Mouse (Mus musculus): ENCODE results near the gene Casp1. TPM values are rescaled to one million over a fixed set of nuclear protein-coding genes. Genes with fewer than 3 reads are reported as not detected.

Casp1 gene
- polyA plus RNA-seq, 1 experiment from 2014 or later, result 4.1 TPM

GRCm38 (mm10) chr9:5328204-5328603 is 29.9 kb downstream of the Casp1 start:
- Histone ChIP-seq H3K4me1 (replicated peaks) (0 out of 2 replicates have a peak, but pooled peaks cover 3% of the 10 kb centered on the region), H3K27ac (no peak overlapping the region), H3K4me3 (replicated peaks) (no peak overlapping the region), H3K4me2 (replicated peaks) (no peak overlapping the region), H3K27me3 (replicated peaks) (no peaks in the 10 kb centered on the region), H3K36me3 (no peaks in the 10 kb centered on the region), H3K9ac (no peak overlapping the region), H3K9me3 (no peaks in the 10 kb centered on the region)
- WGBS, result 66% methylated on average over 3 of the region's 3 CpGs
- no peak for ATAC-seq

- ATAC-seq, result peak; percentile 100
- H3K27ac ChIP-seq, result 0 out of 2 replicates have a peak overlapping the region, but pooled peaks have one; percentile 40
- 0 out of 2 replicates have a peak, but pooled peaks cover 3% of the 10 kb centered on the region for H3K4me1 ChIP-seq (replicated peaks)
- no peaks in the 10 kb centered on the region for H3K36me3 ChIP-seq
- H3K27me3 ChIP-seq (replicated peaks), result no peaks in the 10 kb centered on the region
- no peak overlapping the region for H3K9ac ChIP-seq
- no peak overlapping the region for H3K4me2 ChIP-seq (replicated peaks)
- no peak overlapping the region for H3K4me3 ChIP-seq (replicated peaks)
- H3K9me3 ChIP-seq, result no peaks in the 10 kb centered on the region
These were observed 34.1 kb downstream of the Casp1 start for GRCm38 (mm10) chr9:5332441-5332840.

- no peak overlapping the region for H3K4me2 ChIP-seq (replicated peaks)
- H3K27me3 ChIP-seq (replicated peaks), result no peaks in the 10 kb centered on the region
- no peak for ATAC-seq
- H3K9me3 ChIP-seq, result no peaks in the 10 kb centered on the region
- H3K4me1 ChIP-seq (replicated peaks), result 0 out of 2 replicates have a peak, but pooled peaks cover 3% of the 10 kb centered on the region
- H3K4me3 ChIP-seq (replicated peaks), result no peak overlapping the region
- WGBS, result 88% methylated on average over 1 of the region's 1 CpGs
- H3K27ac ChIP-seq, result no peak overlapping the region
- H3K9ac ChIP-seq, result no peak overlapping the region
- no peaks in the 10 kb centered on the region for H3K36me3 ChIP-seq
These were observed 35.1 kb downstream of the Casp1 start for GRCm38 (mm10) chr9:5333422-5333821.

GRCm38 (mm10) chr9:5343092-5343491 is 44.8 kb downstream of the Casp1 start:
- no peak overlapping the region for H3K4me2 ChIP-seq (replicated peaks)

GRCm38 (mm10) chr9:5344090-5344489 is 45.8 kb downstream of the Casp1 start:
- no peak for ATAC-seq
- 93% methylated on average over 4 of the region's 4 CpGs for WGBS

More at GRCm38 (mm10) chr9:5343092-5343491, 44.8 kb downstream of the Casp1 start:
- WGBS, result 73% methylated on average over 1 of the region's 1 CpGs
- no peak for ATAC-seq
- Histone ChIP-seq H3K36me3 (no peaks in the 10 kb centered on the region), H3K9ac (no peak overlapping the region), H3K4me1 (replicated peaks) (no peaks in the 10 kb centered on the region), H3K27ac (no peak overlapping the region), H3K27me3 (replicated peaks) (no peaks in the 10 kb centered on the region), H3K4me3 (replicated peaks) (no peak overlapping the region), H3K9me3 (no peaks in the 10 kb centered on the region)

GRCm38 (mm10) chr9:5345291-5345898 is 47.1 kb downstream of the Casp1 start, which contains the start of gene Casp12:
TSS of gene Casp12 (plus strand) at chr9:5345430.
- no peaks in the 10 kb centered on the region for H3K4me1 ChIP-seq (replicated peaks)
- WGBS, result 27% methylated on average over 4 of the region's 4 CpGs
- no peaks in the 10 kb centered on the region for H3K36me3 ChIP-seq
- peak within 1 kb of the TSS; percentile 61 for H3K27ac ChIP-seq
- H3K9ac ChIP-seq, result no peak within 1 kb of the TSS
- H3K27me3 ChIP-seq (replicated peaks), result no peaks in the 10 kb centered on the region
- H3K4me2 ChIP-seq (replicated peaks), result peak within 1 kb of the TSS; percentile 40; the same call in 1 of the 2 replicates
- H3K9me3 ChIP-seq, result no peaks in the 10 kb centered on the region
- peak; percentile 56 for ATAC-seq
- peak within 1 kb of the TSS; percentile 8; the same call in 1 of the 2 replicates for H3K4me3 ChIP-seq (replicated peaks)

More at GRCm38 (mm10) chr9:5344090-5344489, 45.8 kb downstream of the Casp1 start:
- Histone ChIP-seq H3K36me3 (no peaks in the 10 kb centered on the region), H3K9ac (no peak overlapping the region), H3K27me3 (replicated peaks) (no peaks in the 10 kb centered on the region), H3K9me3 (no peaks in the 10 kb centered on the region), H3K4me3 (replicated peaks) (no peak overlapping the region), H3K4me1 (replicated peaks) (no peaks in the 10 kb centered on the region), H3K4me2 (replicated peaks) (no peak overlapping the region), H3K27ac (no peak overlapping the region)

GRCm38 (mm10) chr9:5347381-5347780 is 49.1 kb downstream of the Casp1 start:
- Histone ChIP-seq H3K9me3 (no peaks in the 10 kb centered on the region), H3K36me3 (no peaks in the 10 kb centered on the region), H3K4me1 (replicated peaks) (no peaks in the 10 kb centered on the region), H3K4me2 (replicated peaks) (no peak overlapping the region), H3K27me3 (replicated peaks) (no peaks in the 10 kb centered on the region), H3K4me3 (replicated peaks) (no peak overlapping the region), H3K9ac (no peak overlapping the region), H3K27ac (no peak overlapping the region)
- WGBS, result 73% methylated on average over 4 of the region's 4 CpGs
- no peak for ATAC-seq

- H3K4me2 ChIP-seq (replicated peaks), result no peak overlapping the region
- H3K27me3 ChIP-seq (replicated peaks), result no peaks in the 10 kb centered on the region
- no peak overlapping the region for H3K27ac ChIP-seq
- no peak overlapping the region for H3K4me3 ChIP-seq (replicated peaks)
- no peaks in the 10 kb centered on the region for H3K9me3 ChIP-seq
- no peak for ATAC-seq
- H3K9ac ChIP-seq, result no peak overlapping the region
- no peaks in the 10 kb centered on the region for H3K4me1 ChIP-seq (replicated peaks)
- WGBS, result 58% methylated on average over 2 of the region's 2 CpGs
- no peaks in the 10 kb centered on the region for H3K36me3 ChIP-seq
These were observed 55.4 kb downstream of the Casp1 start for GRCm38 (mm10) chr9:5353673-5354072.

GRCm38 (mm10) chr9:5356801-5357200 is 58.5 kb downstream of the Casp1 start:
- Histone ChIP-seq H3K4me1 (replicated peaks) (no peaks in the 10 kb centered on the region), H3K9me3 (no peaks in the 10 kb centered on the region), H3K9ac (no peak overlapping the region), H3K4me3 (replicated peaks) (no peak overlapping the region), H3K36me3 (no peaks in the 10 kb centered on the region), H3K27me3 (replicated peaks) (no peaks in the 10 kb centered on the region), H3K27ac (no peak overlapping the region), H3K4me2 (replicated peaks) (no peak overlapping the region)
- ATAC-seq, result no peak

Other genes with a start within 250 kb of the Casp1 start
- gene Casp4, start 10.3 kb downstream of the Casp1 start, polyA plus RNA-seq (2015; fragmentation: Nextera tagmentation; extraction: Ambion mirVana), result 3.2 and 3.6 TPM in 2 replicates
- gene Casp12, start 46.9 kb downstream of the Casp1 start, polyA plus RNA-seq (2015; fragmentation: Nextera tagmentation; extraction: Ambion mirVana), result 7.2 and 8.9 TPM in 2 replicates

All from intestine, embryonic 15.5 days (tissue).